Mouse (Mus musculus): ENCODE measurements around the gene Mfng.

The Mfng gene

GRCm38 (mm10) chr15:78773290-78773729, at the start of gene Mfng:
TSS of gene Mfng (minus strand) at chr15:78773475.
- DNase-seq (ENCODE audit: low spot score): peak; percentile 80

DNA sequence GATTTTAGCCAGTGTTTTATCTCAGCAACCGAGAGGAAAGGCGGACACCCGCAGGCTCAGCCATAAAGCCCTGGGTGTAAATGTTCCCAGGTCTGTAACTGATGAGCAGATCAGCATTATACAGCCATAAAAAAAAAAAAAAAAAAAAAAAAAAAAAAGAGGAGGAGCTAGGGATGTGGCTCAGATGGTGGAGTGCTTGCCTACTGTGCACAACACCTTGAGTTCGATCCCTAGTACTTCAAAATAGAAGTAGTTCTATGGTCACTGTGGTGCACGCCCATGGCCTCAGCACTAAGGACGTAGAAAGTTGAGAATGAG, 42.8 kb upstream of the Mfng start:
- DNase-seq (ENCODE audit: low spot score): no peak

DNA sequence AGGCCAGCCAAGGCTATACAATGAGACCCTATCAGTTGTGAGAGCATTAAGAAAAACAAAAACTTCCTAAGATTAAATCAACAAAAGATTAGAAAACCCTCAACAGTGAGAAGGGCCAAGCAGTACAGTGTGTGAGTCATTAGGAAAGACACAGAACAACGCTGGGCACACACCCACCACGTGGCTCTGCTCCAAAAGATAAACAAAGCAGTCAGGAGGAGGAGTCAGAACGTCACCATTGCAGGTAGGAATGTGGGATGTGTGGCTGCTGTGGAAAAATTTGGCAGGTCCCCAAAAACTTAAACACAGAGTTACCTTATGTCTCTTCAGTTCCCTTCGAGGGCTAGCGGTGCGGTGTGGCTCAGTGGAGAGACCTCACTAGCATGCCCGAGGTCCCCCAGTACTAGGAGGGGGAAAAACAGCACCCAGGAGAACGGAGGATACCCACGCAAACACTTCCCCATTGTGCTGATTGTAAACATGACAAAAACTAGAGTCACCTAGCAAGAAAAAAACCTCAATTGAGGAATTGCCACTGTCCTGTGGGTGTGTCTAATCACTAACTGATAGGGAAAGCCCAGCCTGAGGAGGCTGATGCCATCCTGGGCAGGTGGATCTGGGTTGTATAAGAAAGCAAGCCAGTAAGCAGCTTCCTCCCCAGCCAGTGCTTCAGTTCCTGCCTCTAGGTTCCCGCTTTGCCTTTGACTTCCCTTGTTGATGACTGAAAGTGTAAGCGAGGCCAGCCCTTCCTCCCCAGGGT, 42.2 kb upstream of the Mfng start:
- no peak for DNase-seq (ENCODE audit: low spot score)

- no peak for DNase-seq (ENCODE audit: low spot score)
Measured at GRCm38 (mm10) chr15:78813603-78814002, 40.3 kb upstream of the Mfng start.

DNA sequence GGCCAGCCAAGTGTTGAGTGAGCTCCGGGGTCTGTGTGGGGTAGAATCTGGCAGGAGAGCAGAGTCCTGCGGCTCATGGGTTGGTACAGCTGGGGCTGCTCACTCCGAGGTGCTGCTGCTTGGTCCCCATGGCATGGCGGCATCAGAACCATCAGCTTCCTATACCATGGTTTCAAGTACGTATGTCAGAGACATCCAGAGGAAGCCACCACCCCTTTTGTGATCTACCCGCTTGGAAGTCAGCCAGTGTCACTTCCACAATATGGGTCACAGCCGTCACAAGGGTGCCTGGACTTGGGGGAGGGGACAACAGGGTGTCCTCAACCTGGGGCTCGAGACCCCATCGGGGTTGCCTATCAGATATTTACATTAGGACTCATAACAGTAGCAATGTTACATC, 36.9 kb upstream of the Mfng start:
- DNase-seq (ENCODE audit: low spot score): no peak

GRCm38 (mm10) chr15:78809739-78810138, 36.5 kb upstream of the Mfng start:
- no peak for DNase-seq (ENCODE audit: low spot score)

DNA sequence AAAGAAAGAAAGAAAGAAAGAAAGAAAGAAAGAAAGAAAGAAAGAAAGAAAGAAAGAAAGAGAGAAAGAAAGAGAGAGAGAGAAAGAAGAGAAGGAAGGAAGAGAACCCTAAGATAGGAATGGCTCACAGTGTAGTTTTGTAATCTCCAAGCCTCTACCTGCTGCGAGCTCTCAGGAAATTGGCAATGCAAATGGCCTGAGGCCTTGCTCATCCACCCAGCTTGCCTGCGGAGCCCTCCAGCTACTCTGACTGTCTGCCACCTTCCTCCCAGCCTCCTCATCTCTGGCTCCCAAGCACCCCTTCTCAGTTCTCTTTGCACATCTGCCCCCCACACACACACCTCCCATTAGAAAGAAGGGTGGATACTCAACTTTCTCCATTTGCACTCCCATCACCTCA, 35.7 kb upstream of the Mfng start:
- DNase-seq (ENCODE audit: low spot score): no peak

- DNase-seq (ENCODE audit: low spot score): no peak
Measured at GRCm38 (mm10) chr15:78807141-78807540, 33.9 kb upstream of the Mfng start.

GRCm38 (mm10) chr15:78806614-78807013, 33.3 kb upstream of the Mfng start:
- DNase-seq (ENCODE audit: low spot score): no peak

DNA sequence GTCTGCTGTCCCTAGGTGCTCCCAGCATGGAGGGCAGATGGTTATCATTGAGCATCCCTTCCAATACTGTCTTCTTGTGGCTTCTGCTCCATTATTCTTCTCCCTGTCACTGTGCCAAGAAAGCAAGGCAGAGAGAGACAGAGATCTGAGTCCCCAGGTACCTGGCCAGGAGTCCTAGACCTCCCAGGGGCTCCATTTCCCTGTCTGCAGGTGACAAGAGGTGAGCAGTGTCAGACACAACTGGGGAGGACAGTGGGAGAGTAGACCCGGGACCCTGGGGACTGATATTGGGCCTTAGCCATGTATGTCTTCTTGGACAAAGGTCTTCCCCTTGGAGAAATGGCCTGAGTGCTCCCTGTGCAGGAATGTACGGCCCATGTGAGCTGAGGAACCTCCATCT, 32.1 kb upstream of the Mfng start:
- DNase-seq (ENCODE audit: low spot score): no peak

DNA sequence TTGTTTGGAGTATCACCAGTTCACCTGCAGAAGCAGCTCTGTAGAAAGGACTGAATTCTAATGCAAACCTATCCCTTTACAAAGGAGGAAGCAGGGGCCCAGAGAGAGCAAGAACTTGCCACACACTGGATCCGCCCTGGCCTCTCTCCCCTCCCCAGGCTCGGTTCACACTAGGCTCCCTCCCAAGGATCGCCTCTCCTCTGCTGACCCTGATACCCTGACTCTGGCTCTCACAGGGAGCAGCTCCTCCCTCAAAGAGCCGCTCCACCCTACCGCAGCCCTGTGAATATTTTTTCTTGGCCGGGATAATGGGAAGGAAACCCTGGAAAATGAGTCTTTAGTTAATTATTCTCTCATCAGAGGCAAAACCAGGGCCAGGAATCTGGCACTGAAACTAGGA, 31.1 kb upstream of the Mfng start:
- DNase-seq (ENCODE audit: low spot score): no peak

DNA sequence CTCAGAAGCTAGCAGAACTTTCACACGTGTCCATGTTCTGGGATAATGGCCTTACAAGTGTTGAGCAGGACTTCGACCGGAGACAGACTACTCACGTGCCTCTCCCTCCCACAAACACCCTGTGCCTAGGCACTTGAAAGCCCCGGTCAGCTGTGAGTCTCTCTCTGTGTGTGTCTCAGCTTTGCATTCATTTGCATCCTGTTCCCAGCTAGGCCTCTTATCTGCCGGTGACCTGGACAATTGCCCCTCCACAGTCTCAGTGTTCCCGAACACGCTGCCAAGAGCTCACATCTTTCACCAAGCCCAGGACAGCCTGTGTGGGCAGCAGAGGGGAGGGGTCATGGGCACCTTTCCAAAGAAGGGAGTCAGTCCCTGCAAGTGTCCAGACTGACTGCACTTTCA, 30.2 kb upstream of the Mfng start:
- DNase-seq (ENCODE audit: low spot score): no peak

GRCm38 (mm10) chr15:78802776-78803391, 29.6 kb upstream of the Mfng start, which contains the start of gene Card10:
TSS of gene Card10 (minus strand) at chr15:78803042.
- peak; percentile 61 for DNase-seq (ENCODE audit: low spot score)

GRCm38 (mm10) chr15:78801971-78802741, 28.9 kb upstream of the Mfng start:
- DNase-seq (ENCODE audit: low spot score): peak; percentile 39

DNA sequence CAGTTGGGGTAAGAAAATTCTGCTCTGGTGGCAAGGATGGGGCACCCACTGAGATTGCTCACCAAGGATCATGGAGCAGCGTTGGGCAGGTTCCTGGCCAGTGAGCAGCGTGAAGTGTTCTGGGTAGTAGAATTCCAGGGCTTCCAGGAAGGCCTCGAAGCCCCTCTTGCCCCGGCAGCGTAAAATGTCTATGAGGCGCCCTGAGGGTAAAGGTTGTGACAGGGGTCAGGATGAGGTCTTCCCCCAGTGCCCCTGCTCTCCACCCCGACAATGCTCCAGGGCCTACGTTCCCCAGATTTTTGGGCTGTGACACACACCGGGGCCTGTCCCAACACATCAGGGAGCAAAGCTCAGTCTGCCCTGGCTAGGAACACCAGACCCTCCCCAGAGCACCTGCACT, 28.3 kb upstream of the Mfng start:
- no peak for DNase-seq (ENCODE audit: low spot score)

- DNase-seq (ENCODE audit: low spot score): no peak
Measured at GRCm38 (mm10) chr15:78799029-78799428, 25.8 kb upstream of the Mfng start.

DNA sequence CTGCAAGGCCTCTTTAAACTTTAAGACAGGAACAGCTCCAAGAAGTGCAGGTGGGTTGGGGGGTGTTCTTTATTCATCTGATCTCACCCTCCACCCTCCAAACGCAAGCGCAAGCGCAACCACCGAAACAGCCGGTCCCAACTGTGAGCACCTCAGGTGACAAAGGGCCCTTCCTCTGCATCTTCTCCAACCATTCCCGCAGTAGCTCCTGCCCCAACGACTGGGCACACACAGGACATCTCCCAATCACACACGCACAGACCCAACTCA, 23.7 kb upstream of the Mfng start:
- no peak for DNase-seq (ENCODE audit: low spot score)

DNA sequence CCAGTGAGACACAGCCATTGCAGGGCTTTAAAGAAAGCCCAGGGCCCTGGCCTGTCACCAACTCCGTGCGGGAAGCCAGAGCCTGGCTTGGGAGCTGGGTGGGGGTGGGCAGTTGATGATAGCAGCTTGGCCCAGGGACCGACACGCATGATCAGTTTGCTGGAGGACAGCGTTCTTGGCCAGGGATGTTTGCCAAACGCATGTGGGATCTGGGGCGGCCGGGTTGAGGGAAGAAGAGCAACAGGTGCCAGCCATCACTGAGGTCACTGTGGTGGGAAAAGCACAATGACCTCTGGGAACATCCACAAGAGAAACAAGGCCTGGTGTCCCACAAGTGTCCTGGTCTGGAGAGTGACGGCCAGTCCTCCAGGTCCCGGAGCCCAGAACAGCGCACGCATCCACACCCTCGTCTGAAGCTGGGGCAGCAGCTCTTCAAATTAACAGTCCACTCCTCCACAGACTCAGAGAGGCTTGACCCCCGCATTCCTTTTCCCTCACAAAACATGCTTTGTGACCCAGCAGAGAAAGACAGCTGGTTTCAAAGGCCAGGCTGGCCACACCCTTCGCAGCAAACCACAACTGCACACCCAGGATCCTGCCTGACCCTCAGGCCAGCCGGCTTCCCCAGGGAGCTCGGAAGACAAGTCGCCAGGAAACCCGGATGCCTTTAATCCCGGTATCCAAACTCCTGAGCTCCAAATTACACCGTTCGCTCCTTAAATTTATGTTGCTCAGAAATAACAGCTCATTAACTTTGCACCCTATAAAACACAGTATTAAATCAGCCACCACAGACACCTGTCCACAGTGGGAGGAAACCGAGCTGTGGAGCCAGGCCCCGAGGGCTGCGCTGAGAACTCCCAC, 23.2 kb upstream of the Mfng start:
- DNase-seq (ENCODE audit: low spot score): peak; percentile 68

- DNase-seq (ENCODE audit: low spot score): no peak
Measured at GRCm38 (mm10) chr15:78790990-78791389, 17.7 kb upstream of the Mfng start.

DNA sequence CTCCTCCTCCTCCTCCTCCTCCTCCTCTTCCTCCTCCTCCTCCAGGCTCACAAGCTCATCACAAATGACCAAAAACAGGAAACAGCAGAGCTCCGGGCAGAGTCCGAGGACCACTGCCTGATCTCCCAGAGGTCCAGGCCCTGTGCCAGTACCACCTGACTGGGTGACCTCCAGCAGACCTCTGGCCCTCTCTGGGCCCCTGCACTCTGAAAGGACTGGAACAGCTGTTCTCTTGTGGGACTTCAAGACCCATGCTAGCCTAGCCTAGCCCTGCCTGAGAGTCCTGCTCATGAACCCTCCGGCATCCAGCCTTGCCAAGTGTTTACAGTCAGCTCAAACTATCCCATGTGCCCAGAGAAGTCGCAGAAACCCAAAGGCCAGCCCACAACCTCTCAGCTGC, 17.2 kb upstream of the Mfng start:
- DNase-seq (ENCODE audit: low spot score): no peak

DNA sequence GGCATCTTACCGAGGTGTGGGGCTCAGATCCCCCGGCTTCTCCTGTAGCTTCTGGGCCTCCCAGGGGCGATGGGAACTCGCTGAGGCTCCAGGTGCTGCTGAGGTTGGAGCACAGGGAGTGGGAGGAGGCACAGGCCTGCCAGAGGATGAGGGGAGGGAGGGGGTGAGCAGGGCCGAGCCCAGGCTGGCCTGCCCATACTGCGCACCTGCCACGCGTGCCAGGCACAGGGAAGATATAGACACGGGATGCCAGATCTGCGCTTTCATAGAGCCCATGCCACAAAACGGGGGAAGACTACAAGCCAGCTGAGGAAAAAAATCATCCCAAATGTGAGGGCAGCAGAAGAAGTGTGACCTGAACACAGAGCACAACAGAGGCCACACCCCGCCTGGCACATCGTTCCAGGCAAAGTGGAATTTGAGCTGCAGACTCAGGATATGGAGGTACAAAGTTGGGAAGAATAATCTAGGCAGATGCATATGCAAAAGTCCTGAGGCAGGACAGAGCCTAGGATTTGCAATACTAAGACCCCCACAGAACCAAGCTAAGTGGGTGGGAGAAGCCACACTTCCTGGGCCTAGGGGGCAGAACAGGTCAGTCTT, 16.5 kb upstream of the Mfng start:
- DNase-seq (ENCODE audit: low spot score): no peak

GRCm38 (mm10) chr15:78788042-78788441, 14.8 kb upstream of the Mfng start:
- no peak for DNase-seq (ENCODE audit: low spot score)
